Mouse (Mus musculus): ENCODE data around the gene Slc35c2. TPM values are rescaled to one million over a fixed set of nuclear protein-coding genes. Genes with fewer than 3 reads are reported as not detected.

Slc35c2 gene
- polyA plus RNA-seq, 1 experiment from 2014 or later: 56.3 TPM

- Histone ChIP-seq H3K4me1 (peaks cover 22% of the 10 kb centered on the region), H3K27ac (no peak overlapping the region), H3K9me3 (no peaks in the 10 kb centered on the region), H3K4me2 (replicated peaks) (no peak overlapping the region), H3K4me3 (no peak overlapping the region), H3K27me3 (peaks cover 40% of the 10 kb centered on the region), H3K9ac (no peak overlapping the region), H3K36me3 (no peaks in the 10 kb centered on the region)
- ATAC-seq (ENCODE audit: low FRiP score, low read depth): no peak
- WGBS: 41% methylated on average over 7 of the region's 7 CpGs
These were observed 16.8 kb downstream of the Slc35c2 start for GRCm38 (mm10) chr2:165270858-165271257.

- Histone ChIP-seq H3K27me3 (peaks cover 54% of the 10 kb centered on the region), H3K9me3 (no peaks in the 10 kb centered on the region), H3K27ac (no peak overlapping the region), H3K4me3 (no peak overlapping the region), H3K4me1 (0 out of 2 replicates have a peak, but pooled peaks cover 9% of the 10 kb centered on the region), H3K36me3 (no peaks in the 10 kb centered on the region), H3K4me2 (replicated peaks) (no peak overlapping the region), H3K9ac (no peak overlapping the region)
- no peak for ATAC-seq (ENCODE audit: low FRiP score, low read depth)
- 23% methylated on average over 12 of the region's 12 CpGs for WGBS
These were observed 20.9 kb downstream of the Slc35c2 start for GRCm38 (mm10) chr2:165266739-165267138.

- WGBS: 68% methylated on average over 7 of the region's 7 CpGs
- Histone ChIP-seq H3K9me3 (no peaks in the 10 kb centered on the region), H3K27ac (no peak overlapping the region), H3K4me2 (replicated peaks) (no peak overlapping the region), H3K27me3 (peaks cover 69% of the 10 kb centered on the region), H3K9ac (no peak overlapping the region), H3K36me3 (no peaks in the 10 kb centered on the region), H3K4me3 (no peak overlapping the region), H3K4me1 (no peaks in the 10 kb centered on the region)
- ATAC-seq (ENCODE audit: low FRiP score, low read depth): no peak
These were observed 23.8 kb downstream of the Slc35c2 start for GRCm38 (mm10) chr2:165263861-165264260.

GRCm38 (mm10) chr2:165262274-165262990, 25.2 kb downstream of the Slc35c2 start:
- no peak for ATAC-seq (ENCODE audit: low FRiP score, low read depth)
- Histone ChIP-seq H3K27me3 (peaks cover 72% of the 10 kb centered on the region), H3K27ac (no peak overlapping the region), H3K4me2 (replicated peaks) (no peak overlapping the region), H3K4me1 (no peaks in the 10 kb centered on the region), H3K9ac (no peak overlapping the region), H3K4me3 (no peak overlapping the region), H3K36me3 (no peaks in the 10 kb centered on the region), H3K9me3 (no peaks in the 10 kb centered on the region)
- 52% methylated on average over 18 of the region's 18 CpGs for WGBS

- no peak for ATAC-seq (ENCODE audit: low FRiP score, low read depth)
- Histone ChIP-seq H3K4me2 (replicated peaks) (no peak overlapping the region), H3K27ac (no peak overlapping the region), H3K36me3 (no peaks in the 10 kb centered on the region), H3K9me3 (no peaks in the 10 kb centered on the region), H3K27me3 (peaks cover 78% of the 10 kb centered on the region), H3K4me1 (no peaks in the 10 kb centered on the region), H3K9ac (no peak overlapping the region), H3K4me3 (no peak overlapping the region)
- 73% methylated on average over 8 of the region's 8 CpGs for WGBS
These were observed 27.8 kb downstream of the Slc35c2 start for GRCm38 (mm10) chr2:165259859-165260258.

- WGBS: 81% methylated on average over 6 of the region's 6 CpGs
- H3K9ac ChIP-seq: no peak overlapping the region
- peaks cover 84% of the 10 kb centered on the region for H3K27me3 ChIP-seq
- H3K36me3 ChIP-seq: no peaks in the 10 kb centered on the region
- no peak overlapping the region for H3K4me2 ChIP-seq (replicated peaks)
- H3K9me3 ChIP-seq: no peaks in the 10 kb centered on the region
- no peak overlapping the region for H3K4me3 ChIP-seq
- no peak for ATAC-seq (ENCODE audit: low FRiP score, low read depth)
- no peaks in the 10 kb centered on the region for H3K4me1 ChIP-seq
- no peak overlapping the region for H3K27ac ChIP-seq
These were observed 29.3 kb downstream of the Slc35c2 start for GRCm38 (mm10) chr2:165258321-165258720.

GRCm38 (mm10) chr2:165257151-165257834, 30.4 kb downstream of the Slc35c2 start:
- H3K4me2 ChIP-seq (replicated peaks): no peak overlapping the region
- no peaks in the 10 kb centered on the region for H3K36me3 ChIP-seq
- peaks cover 89% of the 10 kb centered on the region for H3K27me3 ChIP-seq
- H3K9ac ChIP-seq: no peak overlapping the region
- 59% methylated on average over 11 of the region's 11 CpGs for WGBS
- ATAC-seq (ENCODE audit: low FRiP score, low read depth): no peak
- no peak overlapping the region for H3K27ac ChIP-seq
- no peak overlapping the region for H3K4me3 ChIP-seq
- no peaks in the 10 kb centered on the region for H3K9me3 ChIP-seq
- no peaks in the 10 kb centered on the region for H3K4me1 ChIP-seq

GRCm38 (mm10) chr2:165256213-165256612, 31.5 kb downstream of the Slc35c2 start:
- H3K36me3 ChIP-seq: no peaks in the 10 kb centered on the region
- no peak overlapping the region for H3K9ac ChIP-seq
- H3K4me2 ChIP-seq (replicated peaks): no peak overlapping the region
- H3K27ac ChIP-seq: no peak overlapping the region
- H3K9me3 ChIP-seq: no peaks in the 10 kb centered on the region
- ATAC-seq (ENCODE audit: low FRiP score, low read depth): no peak
- no peak overlapping the region for H3K4me3 ChIP-seq
- no peaks in the 10 kb centered on the region for H3K4me1 ChIP-seq
- WGBS: 66% methylated on average over 10 of the region's 10 CpGs
- peaks cover 88% of the 10 kb centered on the region for H3K27me3 ChIP-seq

- H3K27me3 ChIP-seq: peaks cover 82% of the 10 kb centered on the region
- H3K36me3 ChIP-seq: no peaks in the 10 kb centered on the region
- H3K9ac ChIP-seq: no peak overlapping the region
- H3K9me3 ChIP-seq: no peaks in the 10 kb centered on the region
- H3K4me3 ChIP-seq: no peak overlapping the region
- 6% methylated on average over 10 of the region's 10 CpGs for WGBS
- no peak for ATAC-seq (ENCODE audit: low FRiP score, low read depth)
- no peak overlapping the region for H3K4me2 ChIP-seq (replicated peaks)
- H3K4me1 ChIP-seq: no peaks in the 10 kb centered on the region
- no peak overlapping the region for H3K27ac ChIP-seq
These were observed 33.8 kb downstream of the Slc35c2 start for GRCm38 (mm10) chr2:165253867-165254266.

- 72% methylated on average over 8 of the region's 8 CpGs for WGBS
These were observed 34.4 kb downstream of the Slc35c2 start for GRCm38 (mm10) chr2:165253269-165253668.

GRCm38 (mm10) chr2:165252801-165253200, 34.9 kb downstream of the Slc35c2 start:
- H3K27me3 ChIP-seq: peaks cover 80% of the 10 kb centered on the region

More at GRCm38 (mm10) chr2:165253269-165253668, 34.4 kb downstream of the Slc35c2 start:
- no peaks in the 10 kb centered on the region for H3K9me3 ChIP-seq
- no peaks in the 10 kb centered on the region for H3K4me1 ChIP-seq
- H3K9ac ChIP-seq: no peak overlapping the region
- no peak overlapping the region for H3K4me2 ChIP-seq (replicated peaks)
- H3K4me3 ChIP-seq: no peak overlapping the region
- peaks cover 80% of the 10 kb centered on the region for H3K27me3 ChIP-seq
- no peaks in the 10 kb centered on the region for H3K36me3 ChIP-seq
- no peak for ATAC-seq (ENCODE audit: low FRiP score, low read depth)
- H3K27ac ChIP-seq: no peak overlapping the region

GRCm38 (mm10) chr2:165252381-165252780, 35.3 kb downstream of the Slc35c2 start:
- ATAC-seq (ENCODE audit: low FRiP score, low read depth): no peak
- Histone ChIP-seq H3K9me3 (no peaks in the 10 kb centered on the region), H3K27me3 (peaks cover 81% of the 10 kb centered on the region), H3K36me3 (no peaks in the 10 kb centered on the region), H3K4me3 (no peak overlapping the region), H3K27ac (no peak overlapping the region), H3K4me2 (replicated peaks) (no peak overlapping the region), H3K4me1 (no peaks in the 10 kb centered on the region), H3K9ac (no peak overlapping the region)
- 80% methylated on average over 8 of the region's 8 CpGs for WGBS

More at GRCm38 (mm10) chr2:165252801-165253200, 34.9 kb downstream of the Slc35c2 start:
- Histone ChIP-seq H3K4me2 (replicated peaks) (no peak overlapping the region), H3K4me3 (no peak overlapping the region), H3K9ac (no peak overlapping the region), H3K9me3 (no peaks in the 10 kb centered on the region), H3K27ac (no peak overlapping the region), H3K4me1 (no peaks in the 10 kb centered on the region), H3K36me3 (no peaks in the 10 kb centered on the region)
- 54% methylated on average over 9 of the region's 9 CpGs for WGBS
- no peak for ATAC-seq (ENCODE audit: low FRiP score, low read depth)
